Mouse (Mus musculus) splenic B cell, adult 2 months (primary cell): ENCODE measurements around the gene Arid1a.

Experiments
- DNase-seq: peaks from one replicate; pipeline ENCODE4 v3.0.0-alpha.2; 2011; ENCODE audit warnings: low read depth, low spot score
- H3K27me3 ChIP-seq: 2 replicates; pipeline ENCODE4 v1.6.1; 2012; ENCODE audit warnings: mild to moderate bottlenecking, low read length, moderate library complexity, mixed read lengths; ENCODE audit not compliant: control insufficient read depth, poor library complexity, insufficient read depth, severe bottlenecking
- H3K36me3 ChIP-seq: 2 replicates; pipeline ENCODE4 v1.6.1; 2012; ENCODE audit warnings: mild to moderate bottlenecking, low read length, moderate library complexity, mixed read lengths; ENCODE audit not compliant: control insufficient read depth, poor library complexity, insufficient read depth, severe bottlenecking

Gene Arid1a

DNA sequence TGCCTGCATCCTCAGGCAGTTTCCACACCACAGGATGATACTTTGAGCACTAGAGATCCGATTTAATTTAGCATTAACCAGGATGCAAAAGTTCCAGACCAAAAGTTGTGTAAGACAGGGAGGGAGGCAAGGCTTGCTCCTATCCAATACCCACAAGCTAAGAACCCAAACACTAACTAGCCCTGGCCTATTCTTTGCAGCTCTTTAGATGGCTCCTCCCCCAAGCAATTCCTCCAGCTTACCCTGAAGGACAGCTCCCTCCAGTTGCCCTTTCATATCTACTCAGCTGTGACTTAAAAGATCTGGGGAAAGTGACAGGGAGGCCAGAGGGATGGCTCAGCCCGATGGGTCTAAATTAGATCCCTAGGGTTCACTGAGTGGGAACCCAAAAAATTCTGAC, 47.2 kb downstream of the Arid1a start:
- Histone ChIP-seq H3K27me3 (no peaks in the 10 kb centered on the region), H3K36me3 (peaks cover 3% of the 10 kb centered on the region)
- no peak for DNase-seq

DNA sequence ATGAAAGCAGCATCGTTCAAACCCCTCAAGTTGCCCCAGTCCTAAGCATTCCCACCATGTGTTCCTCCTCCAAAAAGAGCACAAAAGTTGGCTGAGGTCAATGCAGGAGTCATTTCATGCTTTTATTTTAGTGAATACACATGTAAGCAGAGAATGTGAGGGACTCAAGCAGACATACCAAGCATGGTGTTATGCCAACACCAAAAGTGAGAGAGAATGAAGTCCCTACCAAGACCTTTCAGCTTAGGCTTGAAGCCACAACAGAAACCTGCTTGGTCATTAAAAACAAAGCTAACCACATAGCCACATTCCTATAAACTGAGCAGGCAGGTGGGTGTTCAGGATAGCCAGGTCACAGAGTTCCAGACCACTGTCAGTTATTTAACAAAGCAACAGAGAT, 49.1 kb downstream of the Arid1a start:
- Histone ChIP-seq H3K36me3 (peaks cover 6% of the 10 kb centered on the region; the same call in 1 of the 2 replicates), H3K27me3 (no peaks in the 10 kb centered on the region)
- no peak for DNase-seq

GRCm38 (mm10) chr4:133706956-133707355, 49.6 kb downstream of the Arid1a start:
- H3K27me3 ChIP-seq = no peaks in the 10 kb centered on the region
- peak; percentile 86 for DNase-seq

DNA sequence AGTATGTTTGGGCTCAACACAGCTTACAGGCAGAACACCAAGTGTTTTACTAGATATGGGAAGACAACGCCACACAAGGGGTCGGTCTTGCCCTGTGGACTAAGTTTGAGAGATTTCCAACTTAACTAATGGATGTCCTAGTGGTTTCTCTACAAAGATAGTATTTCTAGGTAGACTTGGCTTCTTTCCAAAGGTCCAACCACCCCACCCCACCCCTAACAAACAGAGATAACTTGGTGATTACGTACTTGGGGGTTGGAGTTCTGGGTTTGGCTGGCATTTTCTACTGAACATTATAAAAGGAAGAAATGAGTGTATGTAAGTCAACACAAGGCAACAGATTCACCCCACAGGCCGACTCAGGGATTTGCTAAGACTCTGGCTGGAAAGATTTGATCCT, 51.5 kb downstream of the Arid1a start:
- no peak for DNase-seq
- H3K27me3 ChIP-seq = no peaks in the 10 kb centered on the region

More at GRCm38 (mm10) chr4:133706956-133707355, 49.6 kb downstream of the Arid1a start:
- H3K36me3 ChIP-seq = peaks cover 4% of the 10 kb centered on the region; the same call in 1 of the 2 replicates

GRCm38 (mm10) chr4:133700905-133701368, 55.6 kb downstream of the Arid1a start:
- peaks cover 15% of the 10 kb centered on the region for H3K36me3 ChIP-seq
- DNase-seq = no peak
- H3K27me3 ChIP-seq = no peaks in the 10 kb centered on the region

More for the DNA sequence above, 51.5 kb downstream of the Arid1a start:
- H3K36me3 ChIP-seq = peaks cover 6% of the 10 kb centered on the region

DNA sequence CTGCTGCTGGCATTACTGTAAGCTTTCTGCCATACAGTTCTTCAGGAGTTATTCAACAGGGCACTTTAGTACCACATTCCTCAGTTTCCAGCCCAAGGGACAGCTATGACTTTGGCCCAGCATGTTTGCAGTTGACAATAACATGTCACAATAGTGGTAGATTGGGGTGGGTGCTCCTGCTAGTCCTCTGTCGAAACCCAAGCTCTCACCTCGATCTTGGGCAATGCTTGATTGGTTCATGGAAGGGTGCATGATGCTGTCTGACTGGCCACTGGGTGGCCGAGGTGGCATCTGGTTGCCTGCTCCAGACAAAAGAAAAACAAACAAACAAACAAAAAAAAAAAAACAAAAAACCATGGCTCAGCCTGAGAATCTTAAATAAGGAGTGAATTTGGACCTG, 61.2 kb downstream of the Arid1a start:
- peaks cover 39% of the 10 kb centered on the region for H3K36me3 ChIP-seq
- DNase-seq = no peak
- no peaks in the 10 kb centered on the region for H3K27me3 ChIP-seq

- DNase-seq = no peak
- Histone ChIP-seq H3K36me3 (peaks cover 39% of the 10 kb centered on the region), H3K27me3 (no peaks in the 10 kb centered on the region)
Observed at GRCm38 (mm10) chr4:133690252-133690651, 66.3 kb downstream of the Arid1a start.

DNA sequence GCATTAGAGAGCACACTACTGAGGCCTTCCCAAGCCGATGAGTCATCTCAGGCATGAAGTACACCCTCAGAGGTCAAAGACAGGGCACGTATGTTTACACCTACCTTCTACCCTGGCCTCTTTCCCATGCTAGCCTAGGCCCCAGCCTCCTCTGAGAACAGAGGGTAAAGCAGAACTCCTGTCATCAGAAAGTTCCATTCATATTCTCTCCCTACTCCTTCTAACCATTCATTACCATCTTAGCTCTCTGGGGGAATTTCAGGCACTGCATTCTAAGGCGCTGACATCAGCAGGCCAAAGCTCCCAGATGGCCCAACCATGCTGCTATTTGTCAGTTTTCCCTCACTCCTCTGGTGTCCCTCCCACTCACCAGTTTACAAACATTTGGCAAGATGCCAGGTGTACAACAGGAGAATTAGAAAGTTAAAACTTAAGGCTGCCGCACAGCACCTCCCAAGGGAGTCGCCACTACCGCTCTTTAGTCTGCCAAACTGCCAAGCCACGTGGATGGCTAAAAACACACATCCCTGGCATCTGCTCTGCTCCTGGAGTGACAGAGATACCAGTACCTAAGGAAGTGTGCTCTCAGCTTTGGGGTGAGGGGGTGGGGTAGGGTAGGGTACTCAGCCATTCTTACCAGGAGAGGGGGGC, 68.0 kb downstream of the Arid1a start:
- DNase-seq = no peak
- H3K27me3 ChIP-seq = no peaks in the 10 kb centered on the region
- H3K36me3 ChIP-seq = peaks cover 39% of the 10 kb centered on the region

DNA sequence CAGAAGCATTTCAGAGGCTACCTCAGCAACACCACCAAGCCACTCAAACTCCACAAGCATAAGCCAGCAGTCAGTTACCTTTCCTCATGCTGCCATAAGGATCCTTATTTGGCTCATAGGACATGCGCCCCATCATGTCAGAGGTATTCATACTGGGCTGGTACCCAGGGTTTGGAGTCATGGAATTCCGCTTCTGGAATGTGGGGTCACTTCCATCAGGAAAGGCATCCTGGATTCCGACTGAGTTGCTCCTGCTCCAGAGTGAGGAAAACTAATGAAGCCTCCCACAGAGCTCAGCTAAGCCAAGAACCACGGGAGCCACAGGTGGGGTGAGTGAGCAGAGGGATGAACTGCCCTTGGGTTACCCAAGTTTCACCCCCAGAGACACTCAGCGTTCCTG, 69.4 kb downstream of the Arid1a start:
- H3K36me3 ChIP-seq = peaks cover 37% of the 10 kb centered on the region
- no peaks in the 10 kb centered on the region for H3K27me3 ChIP-seq
- DNase-seq = no peak

GRCm38 (mm10) chr4:133686512-133686911, 70.1 kb downstream of the Arid1a start:
- no peaks in the 10 kb centered on the region for H3K27me3 ChIP-seq
- H3K36me3 ChIP-seq = peaks cover 34% of the 10 kb centered on the region
- no peak for DNase-seq

GRCm38 (mm10) chr4:133680206-133680786, 76.3 kb downstream of the Arid1a start:
- Histone ChIP-seq H3K36me3 (peaks cover 18% of the 10 kb centered on the region; the same call in 1 of the 2 replicates), H3K27me3 (no peaks in the 10 kb centered on the region)
- DNase-seq = peak; percentile 39

DNA sequence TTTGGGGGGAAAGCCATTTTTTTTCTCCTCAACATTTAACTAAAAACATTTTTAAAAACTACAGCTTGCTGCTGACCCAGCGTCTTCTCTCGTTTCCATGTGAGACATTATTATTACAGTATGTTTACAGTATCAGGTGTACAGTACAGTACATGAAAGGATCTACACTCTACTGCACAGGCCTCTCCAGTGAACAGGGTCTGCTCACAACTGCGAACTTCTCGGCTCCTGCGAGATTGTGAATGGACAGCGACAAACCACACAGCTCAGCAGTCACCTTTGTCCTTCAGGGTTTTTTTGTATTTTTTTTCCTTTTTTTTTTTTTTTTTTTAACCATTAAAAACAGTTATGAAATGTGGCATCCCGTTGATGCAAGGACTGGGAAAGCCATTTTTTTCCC, 76.9 kb downstream of the Arid1a start:
- H3K27me3 ChIP-seq = no peaks in the 10 kb centered on the region
- H3K36me3 ChIP-seq = peaks cover 15% of the 10 kb centered on the region; the same call in 1 of the 2 replicates
- DNase-seq = peak; percentile 55

DNA sequence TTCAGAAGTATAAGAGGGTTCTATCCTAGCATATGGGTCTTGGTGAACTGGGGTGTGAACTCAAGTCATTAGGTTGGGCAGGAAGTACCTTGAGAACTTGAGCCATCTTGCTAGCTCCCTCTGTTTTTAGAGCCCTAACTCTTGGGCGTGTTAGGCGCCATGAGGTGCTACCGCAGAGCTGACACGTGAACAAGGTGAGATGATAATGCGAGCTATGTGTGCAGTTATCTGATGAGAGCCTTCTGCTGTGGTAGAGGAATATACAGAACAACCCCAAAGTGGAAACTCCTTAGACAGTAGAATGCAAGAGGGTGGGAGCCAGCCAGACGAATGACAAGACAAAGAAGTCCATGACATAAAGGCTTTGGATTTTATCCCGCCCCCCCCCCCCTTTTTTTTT, 79.3 kb downstream of the Arid1a start:
- Histone ChIP-seq H3K27me3 (no peaks in the 10 kb centered on the region), H3K36me3 (peaks cover 4% of the 10 kb centered on the region; the same call in 1 of the 2 replicates)
- no peak for DNase-seq

DNA sequence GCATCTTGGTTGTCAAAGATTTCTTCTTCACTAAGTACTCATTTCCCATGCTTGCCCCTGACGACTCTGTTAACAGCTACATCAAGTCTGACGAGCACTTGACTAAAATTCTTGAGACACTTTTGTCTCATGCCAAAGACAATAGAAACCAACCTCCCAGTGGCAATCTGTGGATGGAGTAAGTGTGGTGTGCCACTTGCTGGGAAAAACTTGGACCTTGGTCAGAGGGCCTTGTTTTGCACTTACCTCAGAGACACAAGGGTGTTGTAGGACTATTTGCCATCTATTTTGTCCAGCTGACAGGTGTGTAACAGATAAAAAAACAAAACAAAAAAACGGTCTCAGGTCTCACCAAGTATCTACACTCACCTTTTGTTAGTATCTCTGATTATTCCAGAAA, 80.4 kb downstream of the Arid1a start:
- H3K36me3 ChIP-seq = no peaks in the 10 kb centered on the region
- no peak for DNase-seq

GRCm38 (mm10) chr4:133675594-133676016, 81.0 kb downstream of the Arid1a start:
- H3K36me3 ChIP-seq = no peaks in the 10 kb centered on the region
- H3K27me3 ChIP-seq = no peaks in the 10 kb centered on the region
- DNase-seq = no peak

More for the DNA sequence above, 80.4 kb downstream of the Arid1a start:
- H3K27me3 ChIP-seq = no peaks in the 10 kb centered on the region
